Mouse (Mus musculus) bone marrow, adult 2 months (tissue): ENCODE results near the gene Srrm4.

Source experiments
- CTCF ChIP-seq: fragments of 200-500 bp; IDR thresholded peaks from 2 replicates; pipeline ENCODE4 v1.5.1; 2011; ENCODE audit warnings: low read length, control low read depth; ENCODE audit not compliant: control insufficient read depth, insufficient read depth
- POLR2A ChIP-seq: fragments of 200-500 bp; IDR thresholded peaks from 2 replicates; pipeline ENCODE4 v1.6.1; 2011; ENCODE audit warnings: low read depth, mild to moderate bottlenecking, control low read depth, low read length, borderline replicate concordance; ENCODE audit not compliant: control insufficient read depth

- no peak for TF ChIP-seq CTCF
- TF ChIP-seq POLR2A = no peak
These were observed 195.5 kb downstream of the Srrm4 start for GRCm38 (mm10) chr5:116396104-116396503.
